Mouse (Mus musculus): Measurements from ENCODE around the gene Uxs1.

GRCm38 (mm10) chr1:43830096-43830495 lies 2.5 kb upstream of the Uxs1 start:
- TF ChIP-seq CTCF (IDR thresholded peaks at IDR 0.05; ENCODE audit: low read depth) (no peak), EP300 (IDR thresholded peaks at IDR 0.05; ENCODE audit: low read depth) (no peak)
